Mouse (Mus musculus) adrenal gland, postnatal 25 days (tissue): ENCODE data around the gene T. TPM values are rescaled to one million over a fixed set of nuclear protein-coding genes. Genes with fewer than 3 reads are reported as not detected.

Experiments used
- total RNA-seq: library from RNA; stranded (reverse); gene quantifications from 2 replicates; pipeline ENCODE4 v1.2.3, GENCODE M21; 2021

Gene T
- total RNA-seq, 1 experiment from 2014 or later = not detected

Other genes starting within 250 kb of the T start
- not detected in 2 replicates for gene Ccr6, start 198.4 kb upstream of the T start, total RNA-seq
- gene Mpc1, start 151.5 kb upstream of the T start, total RNA-seq = 262 and 318 TPM in 2 replicates
- 50.8 and 67.0 TPM in 2 replicates for gene Sft2d1, start 123.3 kb upstream of the T start, total RNA-seq
- gene Prr18, start 97.0 kb upstream of the T start, total RNA-seq = 0.43 and 0.95 TPM in 2 replicates
- gene T2, start 78.4 kb upstream of the T start, total RNA-seq = not detected in 2 replicates
- gene Pde10a, start 90.9 kb downstream of the T start, total RNA-seq = 16.8 and 31.8 TPM in 2 replicates
- gene Gm17087, start 132.5 kb downstream of the T start, total RNA-seq = not detected in 2 replicates